9 mouse cellular contexts compared by ENCODE assay signal in the genomic region with DNA sequence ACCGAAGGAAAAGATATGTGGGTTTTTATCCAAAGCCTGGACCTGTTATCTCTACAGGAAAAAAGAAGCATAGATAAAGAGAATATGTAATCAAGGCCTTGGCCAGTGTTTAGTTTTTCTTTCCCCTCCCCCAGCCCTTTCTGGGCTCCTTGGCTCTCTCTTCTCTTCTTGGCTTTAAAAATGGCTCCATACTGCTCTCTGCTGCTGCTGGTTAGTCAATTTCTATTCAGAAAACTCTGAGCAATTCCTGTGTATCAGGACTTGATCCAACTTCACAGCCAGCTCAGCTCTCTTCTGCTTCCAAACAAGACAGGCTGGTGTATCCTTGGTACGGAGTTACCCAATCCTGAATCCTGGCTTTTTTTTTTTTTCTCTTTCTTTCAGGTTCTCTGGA.
DNase-seq lines count a peak whose midpoint lies in the region; ATAC-seq and TF ChIP-seq lines count a peak whose summit lies in the region.
"Had no signal": no experiment of that assay in that cellular context is flagged by ENCODE, and none has a peak within 500 bp of the region (broad histone marks: within the 10 kb centered on the region; RNA-seq: fewer than 3 reads in every experiment).

No protein-coding gene starts in this region.

- ATAC-seq in forebrain, embryonic 16.5 days: peak; percentile 92
- peak; percentile 90 for ATAC-seq in hindbrain, embryonic 15.5 days (ENCODE audit: low FRiP score, low read depth)

- intact Hi-C loops in gastrocnemius, adult 2 months (cut with DNase I): no loop called here
- intact Hi-C loops in left cerebral cortex, postnatal 36 days (cut with DNase I): no loop called here

- H3K36me3 ChIP-seq in forebrain, embryonic 16.5 days (ENCODE audit: control insufficient read depth, insufficient read depth): no peaks in the 10 kb centered on the region
- no peaks in the 10 kb centered on the region for H3K36me3 ChIP-seq in hindbrain, embryonic 15.5 days
- H3K36me3 ChIP-seq: limb, embryonic 12.5 days had no signal

- DNase-seq in gastrocnemius, adult 2 months: no peak
- DNase-seq in gastrocnemius, adult 8-10 months (ENCODE audit: low spot score in 2 of 2): no peak
- peak; percentile 94 for DNase-seq in brain, embryonic 14.5 days (ENCODE audit: low read depth)
- DNase-seq in left cerebral cortex, postnatal 36 days (ENCODE audit: low spot score in 2 of 2): peak; percentile 16 to 32
- peak; percentile 5 for DNase-seq in retina, postnatal 7 days (ENCODE audit: low read depth, low spot score)
- no peak for DNase-seq in thymus, postnatal 14 days

- no peaks in the 10 kb centered on the region for H3K27me3 ChIP-seq in forebrain, embryonic 16.5 days (replicated peaks; ENCODE audit: control insufficient read depth, insufficient read depth, low read length)
- H3K27me3 ChIP-seq in hindbrain, embryonic 15.5 days: no peaks in the 10 kb centered on the region
- H3K27me3 ChIP-seq: limb, embryonic 12.5 days had no signal

- no peak overlapping the region for H3K27ac ChIP-seq in gastrocnemius, adult 2 months
- peak overlapping the region; percentile 71 for H3K27ac ChIP-seq in forebrain, embryonic 16.5 days (ENCODE audit: low read length)
- peak overlapping the region; percentile 31; the same call in 1 of the 2 replicates for H3K27ac ChIP-seq in hindbrain, embryonic 15.5 days (replicated peaks)
- H3K27ac ChIP-seq: limb, embryonic 12.5 days had no signal

- WGBS in forebrain, embryonic 16.5 days: 20% methylated on average over 2 of the region's 2 CpGs
- 42% methylated on average over 2 of the region's 2 CpGs for WGBS in hindbrain, embryonic 15.5 days

- H3K4me3 ChIP-seq in gastrocnemius, adult 2 months: no peak overlapping the region
- H3K4me3 ChIP-seq in forebrain, embryonic 16.5 days (replicated peaks; ENCODE audit: low read length): no peak overlapping the region
- no peak overlapping the region for H3K4me3 ChIP-seq in hindbrain, embryonic 15.5 days
- H3K4me3 ChIP-seq: limb, embryonic 12.5 days had no signal

- 0 out of 2 replicates have a peak, but pooled peaks have one; percentile 8 for TF ChIP-seq CTCF in gastrocnemius, adult 2 months (IDR thresholded peaks at IDR 0.05)
- TF ChIP-seq CTCF in brain, embryonic 14.5 days (IDR thresholded peaks at IDR 0.05; ENCODE audit: borderline replicate concordance, extremely low read depth, insufficient read depth, insufficient read length): peak; percentile 43; the same call in 1 of the 2 replicates

- H3K9me3 ChIP-seq in forebrain, embryonic 16.5 days (ENCODE audit: control insufficient read depth, low read length): no peaks in the 10 kb centered on the region
- H3K9me3 ChIP-seq in hindbrain, embryonic 15.5 days: no peaks in the 10 kb centered on the region
- H3K9me3 ChIP-seq: limb, embryonic 12.5 days had no signal

- H3K4me2 ChIP-seq in forebrain, embryonic 16.5 days (ENCODE audit: low read length): no peak overlapping the region
- no peak overlapping the region for H3K4me2 ChIP-seq in hindbrain, embryonic 15.5 days
- H3K4me2 ChIP-seq: limb, embryonic 12.5 days had no signal

- H3K9ac ChIP-seq in forebrain, embryonic 16.5 days (replicated peaks; ENCODE audit: low read depth, low read length): no peak overlapping the region
- H3K9ac ChIP-seq in hindbrain, embryonic 15.5 days: no peak overlapping the region
- H3K9ac ChIP-seq: limb, embryonic 12.5 days had no signal

- H3K4me1 ChIP-seq in forebrain, embryonic 16.5 days (replicated peaks; ENCODE audit: control insufficient read depth, insufficient read depth, low read length): peaks cover 19% of the 10 kb centered on the region
- H3K4me1 ChIP-seq in hindbrain, embryonic 15.5 days (replicated peaks): peaks cover 17% of the 10 kb centered on the region
- H3K4me1 ChIP-seq: limb, embryonic 12.5 days had no signal

- TF ChIP-seq POLR2A in brain, embryonic 14.5 days (IDR thresholded peaks at IDR 0.05; ENCODE audit: borderline replicate concordance, extremely low read depth, insufficient read depth, insufficient read length, poor library complexity, severe bottlenecking): no peak

Comparison
In these comparisons a context has a peak if more than half of its experiments do, and no peak if none do; other contexts are left out.
1. DNase-seq: peak in brain, embryonic 14.5 days (single experiment), left cerebral cortex, postnatal 36 days (2 of 2) and retina, postnatal 7 days (single experiment); none in gastrocnemius, adult 2 months (single experiment), gastrocnemius, adult 8-10 months (0 of 2) and thymus, postnatal 14 days (single experiment).